Mouse (Mus musculus) limb, embryonic 14.5 days (tissue): ENCODE results near the gene Bcl7c. TPM values are rescaled to one million over a fixed set of nuclear protein-coding genes. Genes with fewer than 3 reads are reported as not detected.
A peak's percentile ranks its signal among the peaks of the same experiment; 100 is the strongest.

Source experiments
- ATAC-seq: fragments of 200-750 bp; cut with Nextera tagmentation; 2 replicates; pipeline ENCODE4 v1.8.0; 2017; ENCODE audit warnings: low read depth, moderate number of reproducible peaks, moderate TSS enrichment; ENCODE audit not compliant: low FRiP score
- DNase-seq: peaks from one replicate; pipeline ENCODE4 v3.0.0-alpha.2; 2015; ENCODE audit warnings: low spot score
- H3K27ac ChIP-seq: fragments of 300-500 bp; sonication (generic); replicated peaks from 2 replicates; pipeline ENCODE4 v1.5.1; 2014; ENCODE audit warnings: low read depth, mild to moderate bottlenecking, low read length, moderate library complexity, mixed read lengths
- H3K27me3 ChIP-seq: fragments of 300-500 bp; sonication (generic); 2 replicates; pipeline ENCODE4 v1.6.1; 2014; ENCODE audit warnings: low read length, mixed read lengths; ENCODE audit not compliant: control insufficient read depth, insufficient read depth
- H3K36me3 ChIP-seq: fragments of 300-500 bp; sonication (generic); 2 replicates; pipeline ENCODE4 v1.6.1; 2014; ENCODE audit warnings: mild to moderate bottlenecking, low read length, moderate library complexity, mixed read lengths; ENCODE audit not compliant: control insufficient read depth, insufficient read depth
- H3K4me1 ChIP-seq: fragments of 300-500 bp; sonication (generic); 2 replicates; pipeline ENCODE4 v1.6.1; 2014; ENCODE audit warnings: antibody characterized with exemption, low read length, mixed read lengths; ENCODE audit not compliant: control insufficient read depth, insufficient read depth
- H3K4me2 ChIP-seq: fragments of 300-500 bp; sonication (generic); replicated peaks from 2 replicates; pipeline ENCODE4 v1.6.1; 2014; ENCODE audit warnings: low read depth, mild to moderate bottlenecking, low read length, moderate library complexity; ENCODE audit not compliant: severe bottlenecking
- H3K4me3 ChIP-seq: fragments of 300-500 bp; sonication (generic); replicated peaks from 2 replicates; pipeline ENCODE4 v1.5.1; 2014; ENCODE audit warnings: low read length
- H3K9ac ChIP-seq: fragments of 300-500 bp; sonication (generic); 2 replicates; pipeline ENCODE4 v1.6.1; 2014; ENCODE audit warnings: mild to moderate bottlenecking, low read depth, low read length, moderate library complexity; ENCODE audit not compliant: severe bottlenecking
- H3K9me3 ChIP-seq: fragments of 300-500 bp; sonication (generic); 2 replicates; pipeline ENCODE4 v1.6.1; 2016; ENCODE audit warnings: low read length; ENCODE audit not compliant: control insufficient read depth
- POLR2A ChIP-seq: fragments of 200-500 bp; IDR thresholded peaks from 2 replicates; pipeline ENCODE4 v1.8.0; 2012; ENCODE audit warnings: inconsistent platforms, mild to moderate bottlenecking, moderate library complexity, borderline replicate concordance; ENCODE audit not compliant: insufficient read depth, insufficient read length; ENCODE audit errors: extremely low read depth
- WGBS: fragments of 180-500 bp; shearing (Covaris S2); extraction: QIAGEN DNeasy Blood & Tissue Kit; methylation state at CpG from one replicate; pipeline ENCODE4 v1.1.7; 2014; 5-methylcytosine and 5-hydroxymethylcytosine counted together
- polyA plus RNA-seq, 2 experiments: library from polyadenylated mRNA; depleted of rRNA in 1 of 2; stranded (reverse) in 1 of 2; unstranded in 1 of 2; fragments of >200 nt; fragmentation: Nextera tagmentation in 1 of 2; extraction: Ambion mirVana in 1 of 2; gene quantifications; 2 replicates each; pipeline versions ENCODE4 v1.2.1 to v1.2.3; 2012 to 2014

Gene Bcl7c
- polyA plus RNA-seq, 2 experiments: 90.0 to 102 TPM

DNA sequence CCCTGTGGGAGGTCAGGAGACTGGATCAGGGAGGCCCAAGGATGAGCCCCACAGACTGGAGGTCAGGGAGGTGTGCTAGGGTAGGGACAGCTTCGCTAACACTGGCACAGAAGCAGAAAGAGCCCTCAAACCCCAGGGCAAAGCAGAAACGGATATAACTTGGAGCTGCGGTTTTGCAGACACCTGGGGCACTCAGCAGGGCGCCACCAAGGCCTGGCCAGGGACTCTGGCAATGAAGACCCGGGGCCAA is 851 bp downstream of the Bcl7c start:
- no peak for TF ChIP-seq POLR2A
- H3K36me3 ChIP-seq: peaks cover 42% of the 10 kb centered on the region
- H3K27ac ChIP-seq: peak overlapping the region; percentile 98
- peak overlapping the region; percentile 92 for H3K9ac ChIP-seq
- peak overlapping the region; percentile 83 for H3K4me3 ChIP-seq
- H3K4me1 ChIP-seq: peaks cover 35% of the 10 kb centered on the region
- H3K27me3 ChIP-seq: no peaks in the 10 kb centered on the region
- DNase-seq (no peak), ATAC-seq (no peak)
- peak overlapping the region; percentile 87 for H3K4me2 ChIP-seq
- no peaks in the 10 kb centered on the region for H3K9me3 ChIP-seq
- WGBS: 3% methylated on average over 5 of the region's 5 CpGs

DNA sequence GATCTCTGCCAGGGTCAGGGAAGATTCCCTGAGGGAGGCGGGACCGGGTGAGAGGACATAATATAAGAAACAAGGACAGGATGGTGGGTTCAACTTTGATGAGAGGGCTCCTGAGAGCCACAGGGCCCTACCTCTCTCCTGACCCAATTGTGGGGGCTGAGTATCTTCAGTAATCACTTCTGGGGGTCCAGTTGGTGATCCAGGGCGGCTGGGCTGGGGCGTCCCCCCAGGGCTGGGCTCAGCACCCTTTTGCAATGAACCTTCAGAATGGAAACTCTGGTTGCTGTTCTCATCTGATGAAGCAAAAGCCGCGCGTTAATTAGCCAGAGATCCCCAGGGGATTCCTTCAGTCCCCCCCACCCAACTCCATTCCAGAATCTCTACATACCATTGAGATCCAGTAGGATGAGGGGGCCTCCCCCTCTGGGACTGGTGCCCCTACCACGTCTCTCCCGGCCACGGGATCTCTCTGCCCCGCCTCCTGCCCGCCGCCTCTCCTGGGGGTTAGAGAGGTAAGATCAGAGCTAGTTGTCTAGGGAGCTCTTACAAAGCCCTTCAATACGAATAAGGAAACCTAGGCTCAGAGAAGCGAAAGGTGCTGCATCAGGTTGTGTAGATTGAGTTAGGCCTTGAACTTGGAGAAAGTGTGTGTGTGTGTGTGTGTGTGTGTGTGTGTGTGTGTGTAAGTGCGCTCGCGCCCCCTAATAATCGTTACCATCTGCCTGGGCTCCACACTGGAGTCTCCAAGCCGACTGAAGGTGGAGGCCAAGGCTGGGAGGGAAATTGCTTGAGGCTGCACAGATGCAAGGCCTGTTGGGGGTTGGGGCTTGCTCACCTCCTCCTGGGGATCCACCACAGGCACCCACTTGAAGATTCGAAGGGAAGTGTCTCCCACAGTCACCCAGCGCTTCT is 1.4 kb downstream of the Bcl7c start:
- peak overlapping the region; percentile 83 for H3K4me3 ChIP-seq
- ATAC-seq (no peak), DNase-seq (peak; percentile 66)
- peaks cover 48% of the 10 kb centered on the region for H3K36me3 ChIP-seq
- H3K27me3 ChIP-seq: no peaks in the 10 kb centered on the region
- peak overlapping the region; percentile 92 for H3K9ac ChIP-seq
- no peak for TF ChIP-seq POLR2A
- H3K4me2 ChIP-seq: peak overlapping the region; percentile 87
- peaks cover 34% of the 10 kb centered on the region for H3K4me1 ChIP-seq
- 19% methylated on average over 22 of the region's 22 CpGs for WGBS
- H3K27ac ChIP-seq: peak overlapping the region; percentile 98
- H3K9me3 ChIP-seq: no peaks in the 10 kb centered on the region

DNA sequence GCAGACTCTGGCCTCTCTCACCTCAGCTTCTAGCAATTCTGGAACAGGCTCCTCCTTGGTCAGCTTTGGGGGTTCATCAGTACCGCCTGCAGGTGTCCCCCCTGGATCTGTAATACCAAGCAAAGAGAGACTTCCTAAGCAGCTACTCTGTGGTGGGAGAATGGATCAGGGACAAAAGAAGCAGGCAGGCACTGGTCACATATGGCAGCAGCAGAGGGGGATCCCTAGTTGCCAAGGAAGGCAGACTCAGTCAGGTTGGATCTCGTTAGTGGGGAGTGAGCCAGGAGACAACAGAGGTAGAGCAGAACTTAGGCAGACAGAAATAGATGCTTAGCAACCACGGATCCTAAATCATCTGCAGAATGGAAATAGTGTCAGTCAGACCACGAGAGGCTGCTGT is 3.0 kb downstream of the Bcl7c start:
- no peak for TF ChIP-seq POLR2A
- no peaks in the 10 kb centered on the region for H3K9me3 ChIP-seq
- peaks cover 56% of the 10 kb centered on the region for H3K36me3 ChIP-seq
- no peak overlapping the region for H3K4me3 ChIP-seq
- ATAC-seq (no peak), DNase-seq (no peak)
- no peak overlapping the region for H3K9ac ChIP-seq
- WGBS: 72% methylated on average over 4 of the region's 4 CpGs
- no peak overlapping the region for H3K27ac ChIP-seq
- H3K27me3 ChIP-seq: no peaks in the 10 kb centered on the region
- H3K4me1 ChIP-seq: peaks cover 18% of the 10 kb centered on the region
- no peak overlapping the region for H3K4me2 ChIP-seq

DNA sequence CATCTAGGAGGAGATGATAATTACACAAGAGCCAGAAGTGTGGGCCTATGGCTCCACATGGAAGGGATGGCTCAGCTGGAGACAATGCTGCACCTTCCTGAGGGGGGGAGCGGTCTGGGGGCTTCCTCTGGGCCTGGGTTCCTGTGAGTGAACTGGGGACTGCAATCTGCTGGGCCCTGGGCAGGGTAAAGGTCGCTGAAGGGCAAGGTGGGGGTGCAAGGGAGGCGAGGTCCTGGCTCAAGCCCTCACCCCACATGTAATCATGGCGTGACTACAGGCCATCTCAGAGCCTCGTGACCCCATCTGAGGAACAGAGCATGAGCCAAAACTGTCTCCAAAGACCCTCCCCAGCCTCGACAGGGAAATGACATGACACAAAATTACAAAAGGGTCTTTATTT is 4.1 kb downstream of the Bcl7c start:
- Histone ChIP-seq H3K9ac (no peak overlapping the region), H3K27ac (no peak overlapping the region), H3K4me2 (no peak overlapping the region), H3K4me1 (peaks cover 16% of the 10 kb centered on the region), H3K4me3 (no peak overlapping the region), H3K27me3 (no peaks in the 10 kb centered on the region), H3K36me3 (peaks cover 67% of the 10 kb centered on the region), H3K9me3 (no peaks in the 10 kb centered on the region)
- DNase-seq (no peak), ATAC-seq (no peak)
- 89% methylated on average over 6 of the region's 6 CpGs for WGBS
- no peak for TF ChIP-seq POLR2A

DNA sequence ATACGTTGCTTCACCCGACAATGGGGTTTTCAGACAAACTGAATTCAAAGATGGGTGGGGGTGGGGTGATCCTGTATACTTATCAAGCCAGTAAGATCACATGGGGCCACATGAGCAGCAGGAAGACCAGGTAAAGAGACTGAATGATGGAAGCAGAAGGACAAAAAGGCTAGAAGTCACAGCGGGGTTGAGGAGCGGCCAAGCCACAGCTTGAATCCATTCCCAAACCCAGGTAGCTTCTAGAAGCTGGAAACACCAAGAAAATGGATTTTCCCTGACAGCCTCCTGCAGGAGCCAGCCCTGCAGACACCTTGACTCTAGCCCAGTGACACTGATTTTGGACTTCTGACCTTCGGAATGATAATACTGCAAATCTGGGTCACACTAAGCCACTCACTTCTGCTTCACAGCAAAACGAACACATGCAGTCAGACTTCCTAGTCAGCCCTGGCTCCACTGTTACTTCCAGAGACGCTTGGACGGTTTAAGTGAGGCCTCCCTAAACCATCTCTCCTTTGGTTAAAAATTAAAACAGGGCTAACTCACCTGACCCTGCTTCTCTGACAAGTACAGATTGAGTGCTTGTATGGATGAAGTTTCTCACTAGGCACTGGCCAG is 5.1 kb downstream of the Bcl7c start:
- DNase-seq (no peak), ATAC-seq (no peak)
- Histone ChIP-seq H3K4me3 (no peak overlapping the region), H3K27me3 (no peaks in the 10 kb centered on the region), H3K27ac (no peak overlapping the region), H3K4me1 (peaks cover 11% of the 10 kb centered on the region), H3K9me3 (no peaks in the 10 kb centered on the region), H3K4me2 (no peak overlapping the region), H3K36me3 (peaks cover 75% of the 10 kb centered on the region), H3K9ac (no peak overlapping the region)
- no peak for TF ChIP-seq POLR2A
- 89% methylated on average over 8 of the region's 8 CpGs for WGBS
